In the genomic region with DNA sequence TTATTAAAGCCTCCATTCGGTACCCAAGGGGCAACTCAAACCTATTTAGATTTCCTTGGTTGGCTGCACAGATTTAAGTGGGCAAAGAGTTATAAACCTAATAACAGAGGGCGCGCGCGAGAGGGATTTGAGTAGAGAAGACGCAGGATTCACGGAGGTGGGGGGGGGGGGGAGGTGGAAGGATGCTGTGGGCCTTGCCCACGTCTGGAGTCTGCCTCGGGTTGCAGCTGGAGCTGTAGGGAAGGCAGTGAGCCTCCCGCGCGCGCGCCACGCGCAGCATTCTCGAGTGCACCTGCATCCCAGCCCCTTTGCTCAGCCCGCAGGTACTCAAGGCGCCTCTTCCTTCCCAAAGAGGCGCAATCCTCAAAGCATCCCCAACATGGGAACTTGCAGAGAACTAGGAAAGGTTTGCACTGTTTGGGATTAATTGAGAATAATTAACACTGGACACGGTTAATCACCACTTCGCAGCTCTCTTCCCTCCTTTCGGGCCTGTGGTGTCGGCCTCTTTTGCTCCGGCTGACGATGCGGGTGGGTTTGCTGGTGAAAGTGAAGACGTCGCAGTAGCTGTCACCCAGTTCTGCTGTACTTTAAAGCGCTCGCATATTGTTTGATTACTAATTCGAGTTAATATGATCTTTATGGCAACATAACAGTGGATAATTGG, we compare ENCODE assay signal across 13 mouse cellular contexts. TPM values are rescaled to one million over a fixed set of nuclear protein-coding genes. Genes with fewer than 3 reads are reported as not detected.
DNase-seq lines count a peak whose midpoint lies in the region; ATAC-seq and TF ChIP-seq lines count a peak whose summit lies in the region.
"Had no signal": no experiment of that assay in that cellular context is flagged by ENCODE, and none has a peak within 500 bp of the region (broad histone marks: within the 10 kb centered on the region; RNA-seq: fewer than 3 reads in every experiment).

No protein-coding gene starts in this region.

- peak overlapping the region; percentile 62 for H3K9ac ChIP-seq in forebrain, embryonic 12.5 days

- H3K36me3 ChIP-seq in forebrain, embryonic 12.5 days (replicated peaks), result no peaks in the 10 kb centered on the region; the same call in 1 of the 2 replicates
- H3K36me3 ChIP-seq in midbrain, embryonic 10.5 days, result peaks cover 9% of the 10 kb centered on the region; the same call in 1 of the 2 replicates

- peak overlapping the region; percentile 38 for H3K4me3 ChIP-seq in forebrain, embryonic 12.5 days (replicated peaks)
- peak overlapping the region; percentile 99 for H3K4me3 ChIP-seq in midbrain, embryonic 10.5 days
- no peak overlapping the region for H3K4me3 ChIP-seq in olfactory bulb, adult 2 months (ENCODE audit: insufficient read depth, low read depth, low read length)
- H3K4me3 ChIP-seq: megakaryocyte, embryonic 14.5 days had no signal

- H3K27me3 ChIP-seq in forebrain, embryonic 12.5 days, result peaks cover 13% of the 10 kb centered on the region; the same call in 1 of the 2 replicates
- peaks cover 64% of the 10 kb centered on the region for H3K27me3 ChIP-seq in midbrain, embryonic 10.5 days (ENCODE audit: low read depth, poor library complexity, severe bottlenecking)

- H3K4me1 ChIP-seq in forebrain, embryonic 12.5 days, result peaks cover 94% of the 10 kb centered on the region
- peaks cover 96% of the 10 kb centered on the region for H3K4me1 ChIP-seq in midbrain, embryonic 10.5 days
- H3K4me1 ChIP-seq in olfactory bulb, adult 2 months (ENCODE audit: control insufficient read depth, insufficient read depth, low read length), result peaks cover 50% of the 10 kb centered on the region

- DNase-seq in embryo, embryonic 11 days, result peak; percentile 59
- peak; percentile 67 for DNase-seq in midbrain, embryonic 10.5 days (ENCODE audit: low spot score)
- no peak for DNase-seq in yolk sac, embryonic 10.5 days (ENCODE audit: low spot score)
- no peak for DNase-seq in adrenal gland, postnatal 4 days (ENCODE audit: low spot score in 2 of 2)
- DNase-seq: cerebellum, adult 11 months; gastrocnemius, postnatal 14 days; kidney, postnatal 10 days had no signal

- under 1% methylated on average over 32 of the region's 32 CpGs for WGBS in forebrain, embryonic 12.5 days
- 2% methylated on average over 32 of the region's 32 CpGs for WGBS in midbrain, embryonic 10.5 days
- 8% methylated on average over 32 of the region's 32 CpGs for WGBS in olfactory bulb, adult 2 months

- H3K27ac ChIP-seq in forebrain, embryonic 12.5 days, result peak overlapping the region; percentile 96
- H3K27ac ChIP-seq in midbrain, embryonic 10.5 days (replicated peaks), result peak overlapping the region; percentile 100
- peak overlapping the region; percentile 99 for H3K27ac ChIP-seq in olfactory bulb, adult 2 months (ENCODE audit: insufficient read depth, low read depth, low read length)

- TF ChIP-seq CTCF in olfactory bulb, adult 2 months (IDR thresholded peaks at IDR 0.05; ENCODE audit: insufficient read depth, low read depth, low read length), result no peak

- no peaks in the 10 kb centered on the region for H3K9me3 ChIP-seq in forebrain, embryonic 12.5 days
- no peaks in the 10 kb centered on the region for H3K9me3 ChIP-seq in midbrain, embryonic 10.5 days (replicated peaks)

- ATAC-seq in forebrain, embryonic 12.5 days (ENCODE audit: low FRiP score), result peak; percentile 3; the same call in 1 of the 2 replicates
- ATAC-seq in activated CD4-positive, CD25-positive, alpha-beta regulatory T cell, adult 4 months, result no peak

- TF ChIP-seq POLR2A in olfactory bulb, adult 2 months (IDR thresholded peaks at IDR 0.05; ENCODE audit: insufficient read depth, low read depth, low read length), result no peak

- peak overlapping the region; percentile 67 for H3K4me2 ChIP-seq in forebrain, embryonic 12.5 days

RNA-seq across cellular contexts. Expression of a gene that starts 11.3 kb away (rescaled TPM):
- 75.5 and 77.0 TPM in 2 replicates for polyA plus RNA-seq in forebrain, embryonic 12.5 days (2016; fragmentation: Nextera tagmentation; extraction: Ambion mirVana)
- 28.8 and 31.9 TPM in 2 replicates for polyA plus RNA-seq in midbrain, embryonic 10.5 days (2016; fragmentation: Nextera tagmentation; extraction: Ambion mirVana)
- not detected in 2 replicates for polyA plus RNA-seq in olfactory bulb, adult 2 months (2012; ENCODE audit: insufficient read depth, insufficient read length, low replicate concordance, missing spikeins)
- polyA plus RNA-seq in activated CD4-positive, CD25-positive, alpha-beta regulatory T cell, adult 4 months (2017; shearing (Covaris generic)), result not detected
- total RNA-seq in adrenal gland, postnatal 4 days (2021), result 1 to 10 TPM in 1 of 2 experiments, under 1 TPM in 1; 0.92 to 1.5 TPM
- polyA plus RNA-seq: heart, postnatal 0 days; liver, embryonic 16.5 days had no signal

Comparison
In these comparisons a context has a peak if more than half of its experiments do, and no peak if none do; other contexts are left out.
1. DNase-seq: peak in embryo, embryonic 11 days (single experiment) and midbrain, embryonic 10.5 days (single experiment); none in yolk sac, embryonic 10.5 days (single experiment) and adrenal gland, postnatal 4 days (0 of 2).
2. Peak in every context shown above with its lines, with median percentiles within 50 percentile points of each other: H3K27ac ChIP-seq.